Mouse (Mus musculus) frontal cortex, postnatal 36 days (tissue): Measurements from ENCODE around the gene Fam204a.
A peak's percentile ranks its signal among the peaks of the same experiment; 100 is the strongest.

ENCODE experiments used
- DNase-seq, 2 experiments: peaks; one replicate each; pipeline ENCODE4 v3.0.0; 2022; ENCODE audit warnings: low spot score in 2 of 2

The Fam204a gene

GRCm38 (mm10) chr19:60225899-60226844, at the start of gene Fam204a:
Fam204a (minus strand) TSS chr19:60226701.
- DNase-seq, result peak; percentile 96 to 98

GRCm38 (mm10) chr19:60265789-60266188, 39.3 kb upstream of the Fam204a start:
- DNase-seq, result no peak

GRCm38 (mm10) chr19:60260689-60261088, 34.2 kb upstream of the Fam204a start:
- DNase-seq, result no peak

- no peak for DNase-seq
These were observed 25.5 kb upstream of the Fam204a start for GRCm38 (mm10) chr19:60252021-60252420.

- DNase-seq, result no peak
These were observed 24.7 kb upstream of the Fam204a start for GRCm38 (mm10) chr19:60251197-60251596.

GRCm38 (mm10) chr19:60245250-60245649, 18.7 kb upstream of the Fam204a start:
- no peak for DNase-seq

GRCm38 (mm10) chr19:60242620-60243019, 16.1 kb upstream of the Fam204a start:
- DNase-seq, result no peak

- no peak for DNase-seq
These were observed 15.6 kb upstream of the Fam204a start for GRCm38 (mm10) chr19:60241916-60242602.

- no peak for DNase-seq
These were observed 5.0 kb upstream of the Fam204a start for GRCm38 (mm10) chr19:60231542-60231941.

- peak in 1 of 2 experiments; percentile 3 for DNase-seq
These were observed 339 bp upstream of the Fam204a start for GRCm38 (mm10) chr19:60226845-60227235.

GRCm38 (mm10) chr19:60219395-60219794, 7.1 kb downstream of the Fam204a start:
- DNase-seq, result no peak

GRCm38 (mm10) chr19:60217985-60218384, 8.5 kb downstream of the Fam204a start:
- no peak for DNase-seq

- no peak for DNase-seq
These were observed 18.3 kb downstream of the Fam204a start for GRCm38 (mm10) chr19:60208173-60208572.

GRCm38 (mm10) chr19:60204176-60204575, 22.3 kb downstream of the Fam204a start:
- DNase-seq, result no peak

GRCm38 (mm10) chr19:60200294-60200693, 26.2 kb downstream of the Fam204a start:
- DNase-seq, result no peak

- DNase-seq, result no peak
These were observed 27.3 kb downstream of the Fam204a start for GRCm38 (mm10) chr19:60199152-60199551.

GRCm38 (mm10) chr19:60192790-60193189, 33.7 kb downstream of the Fam204a start:
- no peak for DNase-seq

GRCm38 (mm10) chr19:60189206-60189605, 37.3 kb downstream of the Fam204a start:
- no peak for DNase-seq

- DNase-seq, result no peak
These were observed 43.6 kb downstream of the Fam204a start for GRCm38 (mm10) chr19:60182901-60183300.

- DNase-seq, result no peak
These were observed 44.3 kb downstream of the Fam204a start for GRCm38 (mm10) chr19:60182171-60182570.

GRCm38 (mm10) chr19:60178771-60179563, 47.5 kb downstream of the Fam204a start:
- no peak for DNase-seq

- no peak for DNase-seq
These were observed 61.1 kb downstream of the Fam204a start for GRCm38 (mm10) chr19:60165417-60165816.
